13 mouse cellular contexts compared by ENCODE assay signal in the genomic region with DNA sequence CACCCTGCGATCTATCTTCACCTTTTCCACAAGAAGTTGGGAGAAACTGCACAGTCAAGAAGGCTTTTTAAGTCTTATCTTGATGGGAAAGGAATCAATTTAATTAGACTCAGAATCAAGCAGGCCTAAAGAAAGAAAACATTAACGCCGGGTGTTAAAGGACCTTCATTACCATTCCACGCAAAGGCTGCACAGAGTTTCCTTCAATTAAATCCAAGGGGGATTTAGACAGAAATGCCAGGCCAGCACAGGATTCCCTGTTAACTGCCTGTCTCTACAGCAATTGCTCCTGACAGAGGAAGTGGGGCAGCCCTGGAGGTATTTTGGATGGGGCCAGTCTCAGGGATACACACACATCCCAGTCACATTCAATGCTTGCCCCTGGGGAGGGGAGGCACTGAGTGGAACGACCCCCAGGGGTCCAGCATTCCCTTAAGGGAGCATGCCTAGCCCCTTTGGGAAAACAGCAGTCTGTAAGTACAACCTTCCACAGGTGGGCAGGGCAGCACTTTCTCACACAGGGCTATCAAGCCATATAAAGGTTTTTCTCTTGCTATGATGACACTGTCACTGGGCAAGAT. TPM values are rescaled to one million over a fixed set of nuclear protein-coding genes. Genes with fewer than 3 reads are reported as not detected.
DNase-seq lines count a peak whose midpoint lies in the region; ATAC-seq and TF ChIP-seq lines count a peak whose summit lies in the region.
"Had no signal": no experiment of that assay in that cellular context is flagged by ENCODE, and none has a peak within 500 bp of the region (broad histone marks: within the 10 kb centered on the region; RNA-seq: fewer than 3 reads in every experiment).

No protein-coding gene starts in this region.

- no peaks in the 10 kb centered on the region for H3K9me3 ChIP-seq in heart, embryonic 14.5 days (ENCODE audit: control insufficient read depth, low read length)
- H3K9me3 ChIP-seq in midbrain, embryonic 10.5 days (replicated peaks), result no peaks in the 10 kb centered on the region
- no peaks in the 10 kb centered on the region for H3K9me3 ChIP-seq in midbrain, postnatal 0 days (ENCODE audit: low read length)
- no peaks in the 10 kb centered on the region for H3K9me3 ChIP-seq in limb, embryonic 14.5 days (ENCODE audit: control insufficient read depth, low read length)
- H3K9me3 ChIP-seq in stomach, embryonic 16.5 days (replicated peaks; ENCODE audit: control insufficient read depth, low read length), result no peaks in the 10 kb centered on the region
- H3K9me3 ChIP-seq: liver, embryonic 12.5 days had no signal

- no peak for TF ChIP-seq POLR2A in limb, embryonic 14.5 days (IDR thresholded peaks at IDR 0.05; ENCODE audit: borderline replicate concordance, extremely low read depth, insufficient read depth, insufficient read length)

- H3K4me1 ChIP-seq in heart, embryonic 14.5 days (ENCODE audit: control insufficient read depth in 2 of 2, insufficient read depth in 2 of 2, low read length in 2 of 2), result peaks cover 20 to 48% of the 10 kb centered on the region in 2 experiments
- peaks cover 54% of the 10 kb centered on the region for H3K4me1 ChIP-seq in midbrain, embryonic 10.5 days
- peaks cover 3% of the 10 kb centered on the region; the same call in 1 of the 2 replicates for H3K4me1 ChIP-seq in midbrain, postnatal 0 days (ENCODE audit: insufficient read depth, low read length)
- H3K4me1 ChIP-seq in limb, embryonic 14.5 days (ENCODE audit: control insufficient read depth, insufficient read depth, low read length), result peaks cover 20% of the 10 kb centered on the region
- peaks cover 19% of the 10 kb centered on the region for H3K4me1 ChIP-seq in stomach, embryonic 16.5 days (ENCODE audit: control insufficient read depth, insufficient read depth, low read length)

- 51% methylated on average over 5 of the region's 5 CpGs for WGBS in heart, embryonic 14.5 days
- WGBS in midbrain, embryonic 10.5 days, result 62% methylated on average over 5 of the region's 5 CpGs
- 31% methylated on average over 5 of the region's 5 CpGs for WGBS in midbrain, postnatal 0 days
- WGBS in limb, embryonic 14.5 days, result 44% methylated on average over 5 of the region's 5 CpGs
- 56% methylated on average over 5 of the region's 5 CpGs for WGBS in stomach, embryonic 16.5 days

- no peak overlapping the region for H3K27ac ChIP-seq in heart, embryonic 14.5 days (replicated peaks in 1 of 2; ENCODE audit: control insufficient read depth in 1 of 2, insufficient read depth in 1 of 2, low read depth in 2 of 2, low read length in 2 of 2)
- H3K27ac ChIP-seq in midbrain, embryonic 10.5 days (replicated peaks), result peak overlapping the region; percentile 13; the same call in 1 of the 2 replicates
- no peak overlapping the region for H3K27ac ChIP-seq in midbrain, postnatal 0 days (ENCODE audit: low read depth, low read length)
- H3K27ac ChIP-seq in limb, embryonic 14.5 days (replicated peaks; ENCODE audit: low read depth, low read length), result no peak overlapping the region
- H3K27ac ChIP-seq in stomach, embryonic 16.5 days (ENCODE audit: low read length), result peak overlapping the region; percentile 3; the same call in 1 of the 2 replicates
- H3K27ac ChIP-seq: liver, embryonic 12.5 days had no signal

- H3K4me2 ChIP-seq in heart, embryonic 14.5 days (ENCODE audit: low read length), result 0 out of 2 replicates have a peak overlapping the region, but pooled peaks have one; percentile 5
- H3K4me2 ChIP-seq in midbrain, postnatal 0 days (ENCODE audit: low read depth, low read length, poor library complexity, severe bottlenecking), result no peak overlapping the region
- H3K4me2 ChIP-seq in limb, embryonic 14.5 days (replicated peaks; ENCODE audit: low read depth, low read length, severe bottlenecking), result no peak overlapping the region
- no peak overlapping the region for H3K4me2 ChIP-seq in stomach, embryonic 16.5 days (ENCODE audit: low read depth, low read length)
- H3K4me2 ChIP-seq: liver, embryonic 12.5 days had no signal

- H3K9ac ChIP-seq in heart, embryonic 14.5 days (ENCODE audit: low read length), result no peak overlapping the region
- no peak overlapping the region for H3K9ac ChIP-seq in midbrain, postnatal 0 days (replicated peaks; ENCODE audit: low read length, poor library complexity, severe bottlenecking)
- peak overlapping the region; percentile 29; the same call in 1 of the 2 replicates for H3K9ac ChIP-seq in limb, embryonic 14.5 days (ENCODE audit: low read depth, low read length, severe bottlenecking)
- no peak overlapping the region for H3K9ac ChIP-seq in stomach, embryonic 16.5 days (ENCODE audit: low read length)
- H3K9ac ChIP-seq: liver, embryonic 12.5 days had no signal

- no peaks in the 10 kb centered on the region for H3K27me3 ChIP-seq in heart, embryonic 14.5 days (ENCODE audit: control insufficient read depth, insufficient read depth, low read length)
- no peaks in the 10 kb centered on the region for H3K27me3 ChIP-seq in midbrain, embryonic 10.5 days (ENCODE audit: low read depth, poor library complexity, severe bottlenecking)
- H3K27me3 ChIP-seq in midbrain, postnatal 0 days (ENCODE audit: insufficient read depth, low read length), result no peaks in the 10 kb centered on the region
- H3K27me3 ChIP-seq in limb, embryonic 14.5 days (ENCODE audit: control insufficient read depth, insufficient read depth, low read length), result no peaks in the 10 kb centered on the region
- H3K27me3 ChIP-seq in stomach, embryonic 16.5 days (ENCODE audit: control insufficient read depth, insufficient read depth, low read length), result no peaks in the 10 kb centered on the region
- H3K27me3 ChIP-seq: liver, embryonic 12.5 days had no signal

- DNase-seq in heart, adult 18-20 months, result no peak
- no peak for DNase-seq in midbrain, embryonic 10.5 days (ENCODE audit: low spot score)
- no peak for DNase-seq in midbrain, postnatal 0 days (ENCODE audit: low spot score)
- no peak for DNase-seq in limb, embryonic 14.5 days (ENCODE audit: low spot score)
- no peak for DNase-seq in layer of hippocampus, postnatal 14 days (ENCODE audit: low spot score in 2 of 2)
- DNase-seq: kidney, postnatal 36 days; layer of hippocampus, postnatal 36 days; right cerebral cortex, postnatal 14 days had no signal

- ATAC-seq in heart, embryonic 14.5 days (ENCODE audit: insufficient number of reproducible peaks, insufficient read depth, low FRiP score, low read depth), result no peak
- no peak for ATAC-seq in midbrain, postnatal 0 days (ENCODE audit: low FRiP score)
- ATAC-seq in limb, embryonic 14.5 days (ENCODE audit: low FRiP score, low read depth), result no peak
- ATAC-seq in stomach, embryonic 16.5 days (ENCODE audit: insufficient read depth, low FRiP score), result no peak
- ATAC-seq in frontal cortex, adult (ENCODE audit: low TSS enrichment), result no peak

- TF ChIP-seq CTCF in midbrain, postnatal 0 days (IDR thresholded peaks at IDR 0.05), result no peak

- H3K36me3 ChIP-seq in heart, embryonic 14.5 days (ENCODE audit: control insufficient read depth, insufficient read depth, low read length), result 0 out of 2 replicates have a peak, but pooled peaks cover 3% of the 10 kb centered on the region
- H3K36me3 ChIP-seq in midbrain, embryonic 10.5 days, result peaks cover 12% of the 10 kb centered on the region
- H3K36me3 ChIP-seq in midbrain, postnatal 0 days (ENCODE audit: insufficient read depth, low read length), result no peaks in the 10 kb centered on the region
- peaks cover 10% of the 10 kb centered on the region for H3K36me3 ChIP-seq in limb, embryonic 14.5 days (ENCODE audit: control insufficient read depth, insufficient read depth, low read length)
- H3K36me3 ChIP-seq in stomach, embryonic 16.5 days (ENCODE audit: control insufficient read depth, insufficient read depth, low read length), result no peaks in the 10 kb centered on the region

- H3K4me3 ChIP-seq in heart, embryonic 14.5 days (ENCODE audit: control insufficient read depth in 1 of 2, insufficient read depth in 1 of 2, low read depth in 1 of 2, low read length in 2 of 2), result no peak overlapping the region
- no peak overlapping the region for H3K4me3 ChIP-seq in midbrain, embryonic 10.5 days
- H3K4me3 ChIP-seq in midbrain, postnatal 0 days (ENCODE audit: low read depth, low read length), result no peak overlapping the region
- no peak overlapping the region for H3K4me3 ChIP-seq in limb, embryonic 14.5 days (replicated peaks; ENCODE audit: low read length)
- H3K4me3 ChIP-seq in stomach, embryonic 16.5 days (replicated peaks; ENCODE audit: low read length), result no peak overlapping the region
- H3K4me3 ChIP-seq: erythroblast, embryonic 14.5 days; liver, embryonic 12.5 days had no signal

RNA-seq across cellular contexts. Expression of gene Adgra3, which starts 10.4 kb away (rescaled TPM):
- 21.8 and 23.7 TPM in 2 replicates for polyA plus RNA-seq in heart, embryonic 14.5 days (2014; fragmentation: Nextera tagmentation; extraction: Ambion mirVana)
- 10 to 100 TPM; 20.0 to 31.3 TPM for total RNA-seq in heart, adult 18-20 months (2021)
- 37.1 and 38.6 TPM in 2 replicates for polyA plus RNA-seq in midbrain, embryonic 10.5 days (2016; fragmentation: Nextera tagmentation; extraction: Ambion mirVana)
- 37.5 and 41.4 TPM in 2 replicates for total RNA-seq in midbrain, postnatal 0 days (2014; rRNA removed)
- 7.1 and 8.1 TPM in 2 replicates for polyA plus RNA-seq in midbrain, postnatal 0 days (2015; fragmentation: Nextera tagmentation; extraction: Ambion mirVana)
- polyA plus RNA-seq in limb, embryonic 14.5 days (2012; rRNA removed), result 90.8 and 103 TPM in 2 replicates
- 55.4 and 59.7 TPM in 2 replicates for polyA plus RNA-seq in limb, embryonic 14.5 days (2014; fragmentation: Nextera tagmentation; extraction: Ambion mirVana)
- 5.9 and 6.9 TPM in 2 replicates for polyA plus RNA-seq in stomach, embryonic 16.5 days (2015; fragmentation: Nextera tagmentation; extraction: Ambion mirVana)
- total RNA-seq in layer of hippocampus, postnatal 14 days (2021), result 10 to 100 TPM; 31.5 to 31.7 TPM

Comparison
In these comparisons a context has a peak if more than half of its experiments do, and no peak if none do; other contexts are left out.
1. H3K27ac ChIP-seq: peak in midbrain, embryonic 10.5 days (single experiment) and stomach, embryonic 16.5 days (single experiment); none in heart, embryonic 14.5 days (0 of 2), midbrain, postnatal 0 days (single experiment) and limb, embryonic 14.5 days (single experiment).